Mouse (Mus musculus) kidney, postnatal 0 days (tissue): ENCODE results near the gene Gm10638. TPM values are rescaled to one million over a fixed set of nuclear protein-coding genes. Genes with fewer than 3 reads are reported as not detected.

Experiments used
- ATAC-seq: fragments of 200-750 bp; cut with Nextera tagmentation; replicated peaks from 2 replicates; pipeline ENCODE4 v1.8.0; 2017; ENCODE audit warnings: low read depth, moderate number of reproducible peaks, moderate TSS enrichment, moderate library complexity; ENCODE audit not compliant: low FRiP score
- DNase-seq: peaks from one replicate; pipeline ENCODE4 v3.0.0-alpha.2; 2016; ENCODE audit warnings: low spot score
- H3K27ac ChIP-seq: fragments of 300-500 bp; sonication (generic); 2 replicates; pipeline ENCODE4 v1.5.1; 2014; ENCODE audit warnings: mild to moderate bottlenecking
- H3K27me3 ChIP-seq: fragments of 300-500 bp; sonication (generic); 2 replicates; pipeline ENCODE4 v1.6.1; 2014; ENCODE audit warnings: low read length, mixed read lengths; ENCODE audit not compliant: insufficient read depth
- H3K36me3 ChIP-seq: fragments of 300-500 bp; sonication (generic); 2 replicates; pipeline ENCODE4 v1.6.1; 2014; ENCODE audit warnings: low read length, mixed read lengths; ENCODE audit not compliant: insufficient read depth
- H3K4me1 ChIP-seq: fragments of 300-500 bp; sonication (generic); replicated peaks from 2 replicates; pipeline ENCODE4 v1.6.1; 2014; ENCODE audit warnings: antibody characterized with exemption, low read length, mixed read lengths; ENCODE audit not compliant: insufficient read depth
- H3K4me2 ChIP-seq: fragments of 300-500 bp; sonication (generic); 2 replicates; pipeline ENCODE4 v1.6.1; 2014; ENCODE audit warnings: mild to moderate bottlenecking, low read length, moderate library complexity, mixed read lengths
- H3K4me3 ChIP-seq: fragments of 300-500 bp; sonication (generic); replicated peaks from 2 replicates; pipeline ENCODE4 v1.5.1; 2014; ENCODE audit warnings: low read depth, low read length
- H3K9ac ChIP-seq: fragments of 300-500 bp; sonication (generic); 2 replicates; pipeline ENCODE4 v1.6.1; 2014; ENCODE audit warnings: low read depth, low read length
- H3K9me3 ChIP-seq: fragments of 300-500 bp; sonication (generic); replicated peaks from 2 replicates; pipeline ENCODE4 v1.6.1; 2016; ENCODE audit warnings: low read length, inconsistent platforms, mixed read lengths
- CTCF ChIP-seq: IDR thresholded peaks from 2 replicates; pipeline ENCODE4 v1.5.1; 2016; ENCODE audit warnings: antibody characterized with exemption, low read depth, mild to moderate bottlenecking, moderate library complexity
- WGBS: fragments of 180-500 bp; shearing (Covaris S2); extraction: QIAGEN DNeasy Blood & Tissue Kit; methylation state at CpG from one replicate; pipeline ENCODE4 v1.1.7; 2014; 5-methylcytosine and 5-hydroxymethylcytosine counted together
- polyA plus RNA-seq: library from polyadenylated mRNA; unstranded; fragments of >200 nt; fragmentation: Nextera tagmentation; extraction: Ambion mirVana; gene quantifications from 2 replicates; pipeline ENCODE4 v1.2.1, GENCODE M21; 2015

The Gm10638 gene
- polyA plus RNA-seq, 1 experiment from 2014 or later = 6.9 TPM

DNA sequence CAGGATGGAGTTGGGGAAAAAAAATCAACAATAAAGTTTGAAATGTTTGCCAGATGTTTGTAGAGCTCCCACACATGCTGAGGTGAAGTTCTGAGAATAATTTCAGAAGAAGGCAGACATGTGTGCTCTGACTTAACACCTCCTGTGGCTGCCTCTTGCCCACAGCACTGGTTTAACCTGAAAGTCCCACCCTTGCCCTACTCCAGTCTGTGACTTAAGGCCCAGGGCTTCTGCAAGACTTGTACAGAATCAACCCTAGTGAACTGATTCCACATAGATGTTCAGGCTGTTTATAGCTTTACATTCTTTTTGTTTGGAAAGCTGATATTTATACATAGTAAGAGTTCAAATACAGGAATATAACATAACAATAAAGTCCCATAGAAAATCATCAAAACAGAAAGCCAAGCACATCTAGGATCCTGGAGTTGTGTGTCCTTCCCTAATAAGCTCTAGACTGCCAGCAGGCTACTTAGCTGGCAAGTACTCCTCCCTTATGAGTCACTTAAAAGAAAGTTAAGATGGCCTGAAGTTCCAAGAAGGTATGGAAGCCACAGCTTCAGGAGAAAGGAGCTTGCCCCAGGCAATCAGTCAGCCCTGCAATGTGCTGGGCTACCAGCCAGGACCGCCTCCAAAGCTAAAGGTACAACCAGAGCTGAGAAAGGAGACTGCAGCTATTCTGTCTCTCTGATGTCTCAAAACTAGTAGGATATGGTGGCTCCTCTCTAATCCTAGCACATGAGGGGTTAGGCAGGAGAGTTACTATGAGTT, 24.6 kb downstream of the Gm10638 start:
- no peaks in the 10 kb centered on the region for H3K9me3 ChIP-seq
- no peak overlapping the region for H3K9ac ChIP-seq
- H3K4me2 ChIP-seq = no peak overlapping the region
- H3K4me3 ChIP-seq = no peak overlapping the region
- DNase-seq (no peak), ATAC-seq (no peak)
- 70% methylated on average over 1 of the region's 1 CpGs for WGBS
- H3K27me3 ChIP-seq = no peaks in the 10 kb centered on the region
- no peak overlapping the region for H3K27ac ChIP-seq
- H3K36me3 ChIP-seq = no peaks in the 10 kb centered on the region
- H3K4me1 ChIP-seq = no peaks in the 10 kb centered on the region
- no peak for TF ChIP-seq CTCF

DNA sequence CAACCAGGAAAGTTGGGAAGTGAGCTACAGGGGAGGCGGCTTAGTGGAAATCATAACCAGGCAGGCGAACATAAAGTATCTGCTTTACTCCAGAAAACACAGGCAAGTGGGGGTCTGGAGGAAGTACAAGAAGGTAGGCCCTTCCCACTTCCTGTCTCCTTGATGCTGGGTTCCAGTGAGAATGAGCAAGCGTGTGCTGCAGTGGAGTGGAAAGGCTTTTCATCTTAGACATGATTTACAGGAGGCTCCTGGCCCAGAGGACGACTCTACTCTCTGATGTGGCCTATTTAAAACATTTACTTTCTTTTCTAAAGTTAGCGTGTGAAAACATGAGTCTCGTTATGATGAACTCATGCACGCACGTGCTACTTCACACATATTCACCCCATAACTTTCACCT, 33.7 kb downstream of the Gm10638 start:
- WGBS = 43% methylated on average over 8 of the region's 8 CpGs
- no peak overlapping the region for H3K27ac ChIP-seq
- ATAC-seq = no peak

DNA sequence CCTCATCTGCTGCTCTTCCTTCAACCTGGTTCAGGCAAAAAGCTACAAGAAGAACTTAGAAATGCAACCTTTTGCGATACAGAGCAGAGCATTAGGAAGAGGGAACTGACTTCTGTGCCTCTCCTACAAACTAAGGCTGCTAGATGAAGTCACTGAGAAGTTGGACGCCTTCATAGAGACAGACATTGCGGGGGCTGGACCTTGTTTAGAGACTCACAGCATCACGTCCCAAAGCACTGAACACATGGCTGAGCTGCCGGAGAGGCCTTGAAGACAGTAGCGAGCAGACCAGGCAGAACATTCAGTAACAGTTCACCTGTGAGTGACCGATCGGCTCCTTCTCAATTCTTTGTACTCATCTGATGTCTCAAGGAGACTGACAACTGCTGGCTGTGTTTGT, 35.6 kb downstream of the Gm10638 start:
- H3K36me3 ChIP-seq = no peaks in the 10 kb centered on the region
- WGBS = 85% methylated on average over 8 of the region's 8 CpGs
- DNase-seq = no peak
- H3K4me1 ChIP-seq = no peaks in the 10 kb centered on the region
- ATAC-seq = no peak
- H3K9ac ChIP-seq = no peak overlapping the region
- TF ChIP-seq CTCF = no peak
- H3K4me2 ChIP-seq = no peak overlapping the region
- H3K9me3 ChIP-seq = no peaks in the 10 kb centered on the region
- H3K27me3 ChIP-seq = no peaks in the 10 kb centered on the region
- no peak overlapping the region for H3K4me3 ChIP-seq
- no peak overlapping the region for H3K27ac ChIP-seq

More for the DNA sequence above, 33.7 kb downstream of the Gm10638 start:
- no peak overlapping the region for H3K9ac ChIP-seq
- no peaks in the 10 kb centered on the region for H3K27me3 ChIP-seq
- no peaks in the 10 kb centered on the region for H3K4me1 ChIP-seq
- no peak for TF ChIP-seq CTCF
- no peak overlapping the region for H3K4me2 ChIP-seq
- no peaks in the 10 kb centered on the region for H3K9me3 ChIP-seq
- no peak overlapping the region for H3K4me3 ChIP-seq
- DNase-seq = peak; percentile 62
- H3K36me3 ChIP-seq = no peaks in the 10 kb centered on the region

DNA sequence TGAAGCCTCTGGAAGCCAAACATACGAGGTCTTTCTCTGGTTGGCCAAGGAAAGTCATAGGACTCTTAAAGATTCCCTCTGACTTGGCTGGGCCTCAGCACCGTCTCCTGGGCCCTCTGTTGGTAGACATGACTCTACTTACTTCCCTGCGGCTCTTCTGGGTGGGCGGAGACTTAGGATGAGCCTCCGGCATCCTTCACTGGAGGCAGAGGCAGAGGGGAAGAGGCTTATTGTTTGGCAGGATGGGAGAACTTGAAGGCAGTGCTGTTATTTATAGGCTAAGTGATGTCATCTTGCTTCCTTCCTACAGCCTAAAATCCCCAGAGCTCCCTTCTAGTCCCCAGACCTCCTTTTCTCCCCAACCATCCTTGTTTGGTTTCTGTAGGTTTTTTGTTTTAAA, 41.0 kb downstream of the Gm10638 start:
- TF ChIP-seq CTCF = no peak
- peak; percentile 59 for DNase-seq
- H3K4me3 ChIP-seq = no peak overlapping the region
- no peak overlapping the region for H3K9ac ChIP-seq
- H3K4me2 ChIP-seq = no peak overlapping the region
- no peaks in the 10 kb centered on the region for H3K27me3 ChIP-seq
- peak overlapping the region; percentile 47; the same call in 1 of the 2 replicates for H3K27ac ChIP-seq
- WGBS = 39% methylated on average over 5 of the region's 5 CpGs
- no peaks in the 10 kb centered on the region for H3K9me3 ChIP-seq
- no peak for ATAC-seq
- H3K4me1 ChIP-seq = 0 out of 2 replicates have a peak, but pooled peaks cover 4% of the 10 kb centered on the region
- no peaks in the 10 kb centered on the region for H3K36me3 ChIP-seq

DNA sequence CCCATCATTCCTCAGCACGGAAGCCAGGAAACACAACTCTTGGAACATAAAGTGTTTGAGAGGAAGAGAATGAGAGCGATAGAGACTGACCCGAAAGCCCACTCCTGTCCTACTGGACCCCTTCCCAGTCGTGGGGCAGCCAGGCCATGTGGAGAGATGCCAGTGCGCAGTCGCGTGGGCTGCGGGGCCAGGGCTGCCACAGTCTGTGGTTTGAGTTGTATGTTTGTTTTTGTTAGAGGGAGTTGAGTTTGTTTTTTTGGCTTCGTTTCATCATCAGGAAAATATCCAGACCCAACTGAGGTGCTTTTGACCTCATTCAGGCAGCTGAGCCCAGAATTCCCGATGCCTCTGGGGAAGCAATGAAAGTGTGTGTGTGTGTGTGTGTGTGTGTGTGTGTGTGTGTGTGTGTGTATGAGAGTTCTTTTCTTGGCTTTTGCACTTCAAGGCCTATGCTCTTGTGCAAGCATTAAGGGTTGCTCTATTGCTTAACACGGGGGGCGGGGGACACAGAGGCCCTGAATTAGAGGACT, 42.5 kb downstream of the Gm10638 start:
- Histone ChIP-seq H3K36me3 (no peaks in the 10 kb centered on the region), H3K9me3 (no peaks in the 10 kb centered on the region), H3K27me3 (no peaks in the 10 kb centered on the region), H3K4me1 (0 out of 2 replicates have a peak, but pooled peaks cover 4% of the 10 kb centered on the region), H3K4me2 (peak overlapping the region; percentile 27; the same call in 1 of the 2 replicates), H3K9ac (no peak overlapping the region), H3K4me3 (no peak overlapping the region), H3K27ac (peak overlapping the region; percentile 47)
- DNase-seq (peak; percentile 83), ATAC-seq (no peak)
- WGBS = 30% methylated on average over 12 of the region's 12 CpGs
- TF ChIP-seq CTCF = no peak

DNA sequence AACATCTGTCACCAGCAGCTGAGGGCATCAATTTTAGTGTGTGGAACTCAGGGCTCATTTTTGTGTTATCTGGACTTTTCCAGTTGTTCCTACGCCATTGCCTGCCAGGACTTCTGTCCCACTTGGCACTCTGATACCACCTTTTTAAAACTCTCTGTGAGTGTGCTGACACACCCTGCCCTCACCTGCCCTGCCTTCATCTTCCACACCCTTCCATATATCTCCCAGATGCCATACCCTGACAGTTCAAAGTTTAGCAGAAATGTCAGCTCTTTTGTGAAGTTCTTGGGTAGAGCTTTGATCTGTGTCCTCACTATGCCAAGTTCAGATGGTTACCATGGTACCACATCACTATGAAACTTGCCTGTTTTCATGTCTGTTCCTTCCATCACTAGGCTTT, 44.1 kb downstream of the Gm10638 start:
- 76% methylated on average over 1 of the region's 1 CpGs for WGBS
- Histone ChIP-seq H3K4me2 (no peak overlapping the region), H3K9me3 (no peaks in the 10 kb centered on the region), H3K4me1 (0 out of 2 replicates have a peak, but pooled peaks cover 4% of the 10 kb centered on the region), H3K4me3 (no peak overlapping the region), H3K27me3 (no peaks in the 10 kb centered on the region), H3K9ac (no peak overlapping the region), H3K27ac (no peak overlapping the region), H3K36me3 (no peaks in the 10 kb centered on the region)
- ATAC-seq (no peak), DNase-seq (no peak)
- no peak for TF ChIP-seq CTCF
